Mouse (Mus musculus) spleen, adult 2 months (tissue): ENCODE results near the gene Plekha6.

ENCODE experiments used
- CTCF ChIP-seq: fragments of 200-500 bp; IDR thresholded peaks from 2 replicates; pipeline ENCODE4 v1.5.1; 2011; ENCODE audit warnings: mild to moderate bottlenecking, inconsistent platforms; ENCODE audit not compliant: insufficient read depth, insufficient read length, insufficient replicate concordance; ENCODE audit errors: extremely low read depth
- POLR2A ChIP-seq: fragments of 200-500 bp; IDR thresholded peaks from 2 replicates; pipeline ENCODE4 v1.6.1; 2011; ENCODE audit warnings: low read depth, low read length, inconsistent platforms

DNA sequence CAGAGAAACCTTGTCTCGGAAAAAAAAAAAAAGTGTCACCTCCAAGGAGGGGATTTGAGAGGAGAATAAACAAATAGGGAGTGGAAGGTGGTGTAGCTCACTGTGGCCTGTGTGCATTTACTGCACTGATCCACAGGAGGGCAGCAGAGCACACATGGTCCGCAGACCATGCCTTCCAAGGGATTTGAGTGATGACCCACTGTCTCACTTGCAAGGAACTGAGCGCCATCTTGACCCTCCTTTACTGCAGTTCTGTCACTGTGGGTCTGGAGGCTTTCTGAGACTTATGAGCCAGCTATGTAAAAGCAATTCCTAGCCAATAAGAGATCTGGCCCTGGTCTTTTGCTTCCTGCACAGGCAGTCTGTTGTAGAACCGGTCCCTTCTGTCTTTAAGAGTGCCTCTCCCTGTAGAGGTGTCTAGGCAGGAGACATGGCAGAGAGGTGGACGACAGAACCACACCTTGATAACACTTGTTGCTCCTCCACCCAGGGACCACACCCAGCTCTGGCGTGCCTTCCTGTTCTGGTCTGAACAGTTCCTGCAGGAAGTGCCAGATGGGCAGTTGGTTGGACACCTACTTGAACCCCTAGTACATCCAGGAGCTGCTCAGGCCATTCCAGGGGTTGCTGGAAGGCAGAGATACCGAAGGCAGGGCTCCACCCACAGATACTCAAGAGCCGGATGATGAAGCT, 13.6 kb downstream of the Plekha6 start:
- TF ChIP-seq CTCF (peak; percentile 83; the same call in 1 of the 2 replicates), POLR2A (no peak)
